Comparison of ENCODE assay signal across 24 mouse cellular contexts in genomic region chr4:47274911-47275310, GRCm38 (mm10).
DNase-seq lines count a peak whose midpoint lies in the region; TF ChIP-seq lines count a peak whose summit lies in the region.
"Had no signal": no experiment of that assay in that cellular context is flagged by ENCODE, and none has a peak within 500 bp of the region (broad histone marks: within the 10 kb centered on the region; RNA-seq: fewer than 3 reads in every experiment).

No protein-coding gene starts in this region.

- H3K27me3 ChIP-seq in CH12.LX (replicated peaks): no peaks in the 10 kb centered on the region
- H3K27me3 ChIP-seq: embryonic facial prominence, embryonic 13.5 days; forebrain, embryonic 12.5 days; forebrain, embryonic 15.5 days; hindbrain, embryonic 12.5 days; hindbrain, embryonic 15.5 days had no signal

- in situ Hi-C loops in CH12.LX (cut with MboI; ENCODE audit: low pct_ligation_motif_present, low pct_unique_long_range_greater_than_20kb, low sequenced_read_pairs): no loop called here

- H3K27ac ChIP-seq in gastrocnemius, adult 2 months: peak overlapping the region; percentile 84
- no peak overlapping the region for H3K27ac ChIP-seq in CH12.LX (ENCODE audit: insufficient read depth, low read depth)
- H3K27ac ChIP-seq in bone marrow macrophage, adult 2 months (ENCODE audit: insufficient read depth, low read depth, low read length): peak overlapping the region; percentile 75
- H3K27ac ChIP-seq: embryonic facial prominence, embryonic 10.5 days; embryonic facial prominence, embryonic 13.5 days; forebrain, embryonic 12.5 days; forebrain, embryonic 15.5 days; hindbrain, embryonic 12.5 days; hindbrain, embryonic 15.5 days had no signal

- no peaks in the 10 kb centered on the region for H3K9me3 ChIP-seq in CH12.LX (replicated peaks; ENCODE audit: low read length)
- H3K9me3 ChIP-seq: embryonic facial prominence, embryonic 10.5 days; embryonic facial prominence, embryonic 13.5 days; forebrain, embryonic 12.5 days; forebrain, embryonic 15.5 days; hindbrain, embryonic 12.5 days; hindbrain, embryonic 15.5 days had no signal

- no peaks in the 10 kb centered on the region for H3K79me2 ChIP-seq in CH12.LX (replicated peaks; ENCODE audit: control insufficient read depth, extremely low read depth, insufficient read depth, poor library complexity, severe bottlenecking)

- intact Hi-C loops in gastrocnemius, adult 2 months (cut with DNase I): no loop called here

- no peak for TF ChIP-seq POLR2A in CH12.LX (IDR thresholded peaks at IDR 0.05; ENCODE audit: low read depth, low read length)
- no peak for TF ChIP-seq POLR2A in bone marrow macrophage, adult 2 months (IDR thresholded peaks at IDR 0.05; ENCODE audit: borderline replicate concordance, low read depth, low read length)

- no peak overlapping the region for H3K4me3 ChIP-seq in gastrocnemius, adult 2 months
- no peak overlapping the region for H3K4me3 ChIP-seq in CH12.LX (replicated peaks in 1 of 3; ENCODE audit: low read depth in 2 of 3, low read length in 2 of 3, poor library complexity in 1 of 3)
- no peak overlapping the region for H3K4me3 ChIP-seq in bone marrow macrophage, adult 2 months (ENCODE audit: insufficient read depth, low read length)
- H3K4me3 ChIP-seq: embryonic facial prominence, embryonic 10.5 days; embryonic facial prominence, embryonic 13.5 days; erythroblast, embryonic 14.5 days; forebrain, embryonic 12.5 days; forebrain, embryonic 15.5 days; hindbrain, embryonic 12.5 days; hindbrain, embryonic 15.5 days had no signal

- dilution Hi-C loops in CH12.LX (cut with MboI; ENCODE audit: extremely low pct_ligation_motif_present, extremely low pct_unique_long_range_greater_than_20kb, low sequenced_read_pairs): no loop called here

- H3K9ac ChIP-seq in CH12.LX (ENCODE audit: insufficient read depth, low read depth): no peak overlapping the region
- H3K9ac ChIP-seq: embryonic facial prominence, embryonic 13.5 days; forebrain, embryonic 12.5 days; forebrain, embryonic 15.5 days; hindbrain, embryonic 12.5 days; hindbrain, embryonic 15.5 days had no signal

- TF ChIP-seq EP300 in CH12.LX (IDR thresholded peaks at IDR 0.05; ENCODE audit: low read length): no peak

- H3K36me3 ChIP-seq in CH12.LX (replicated peaks in 1 of 2; ENCODE audit: control insufficient read depth in 1 of 2, insufficient read depth in 1 of 2, low read length in 1 of 2): no peaks in the 10 kb centered on the region
- H3K36me3 ChIP-seq: embryonic facial prominence, embryonic 10.5 days; embryonic facial prominence, embryonic 13.5 days; forebrain, embryonic 12.5 days; forebrain, embryonic 15.5 days; hindbrain, embryonic 12.5 days; hindbrain, embryonic 15.5 days had no signal

- peaks cover 0 to 27% of the 10 kb centered on the region in 2 experiments; a peak in 2 of 4 replicates for H3K4me1 ChIP-seq in CH12.LX (ENCODE audit: control insufficient read depth in 1 of 2, insufficient read depth in 2 of 2)
- H3K4me1 ChIP-seq in bone marrow macrophage, adult 2 months (ENCODE audit: control insufficient read depth, insufficient read depth, low read length): peaks cover 64% of the 10 kb centered on the region
- H3K4me1 ChIP-seq: hindbrain, embryonic 12.5 days had no signal

- no peak for TF ChIP-seq RAD21 in CH12.LX (IDR thresholded peaks at IDR 0.05; ENCODE audit: low read depth, low read length)

- no peak overlapping the region for H3K4me2 ChIP-seq in CH12.LX (ENCODE audit: insufficient read depth, low read depth, poor library complexity, severe bottlenecking)
- H3K4me2 ChIP-seq: embryonic facial prominence, embryonic 13.5 days; forebrain, embryonic 12.5 days; forebrain, embryonic 15.5 days; heart, embryonic 11.5 days; hindbrain, embryonic 12.5 days; hindbrain, embryonic 15.5 days had no signal

- TF ChIP-seq CTCF in gastrocnemius, adult 2 months (IDR thresholded peaks at IDR 0.05): no peak
- TF ChIP-seq CTCF in CH12.LX (conservative IDR thresholded peaks at IDR 0.05 in 1 of 2, IDR thresholded peaks at IDR 0.05 in 1 of 2; ENCODE audit: low read depth in 2 of 2, low read length in 2 of 2): no peak
- TF ChIP-seq CTCF in bone marrow macrophage, adult 2 months (IDR thresholded peaks at IDR 0.05; ENCODE audit: low read depth, low read length): no peak

- DNase-seq in gastrocnemius, adult 2 months: no peak
- no peak for DNase-seq in gastrocnemius, postnatal 25 days
- no peak for DNase-seq in CH12.LX (ENCODE audit: extremely low read depth)
- DNase-seq in left cerebral cortex, adult 9 months (ENCODE audit: low spot score in 2 of 2): no peak
- no peak for DNase-seq in kidney, postnatal 36 days
- DNase-seq in left cerebral cortex, adult 18-20 months (ENCODE audit: low spot score in 2 of 2): no peak
- DNase-seq: adrenal gland, adult 8-10 months; adrenal gland, postnatal 36 days; cerebellum, adult 11 months; cerebellum, adult 8-10 months; cerebellum, postnatal 10 days; cerebellum, postnatal 36 days; embryo, embryonic 11 days; gastrocnemius, postnatal 10 days; heart, adult 11 months had no signal

TF ChIP-seq in CH12.LX, 34 proteins besides CTCF, POLR2A, EP300 and RAD21:
- TF ChIP-seq ZNF384 (IDR thresholded peaks at IDR 0.05; ENCODE audit: low read depth, low read length) (peak; percentile 44; the same call in 1 of the 2 replicates), USF2 (conservative IDR thresholded peaks at IDR 0.05; ENCODE audit: low read depth, low read length) (no peak)
TF ChIP-seq in CH12.LX: peak in this region for 1.
